Mouse (Mus musculus) left cerebral cortex, adult 11 months (tissue): ENCODE measurements around the gene Kcnj1.

Experiments
- DNase-seq: peaks from one replicate; pipeline ENCODE4 v3.0.0; 2022; ENCODE audit warnings: low spot score

Kcnj1 gene

DNA sequence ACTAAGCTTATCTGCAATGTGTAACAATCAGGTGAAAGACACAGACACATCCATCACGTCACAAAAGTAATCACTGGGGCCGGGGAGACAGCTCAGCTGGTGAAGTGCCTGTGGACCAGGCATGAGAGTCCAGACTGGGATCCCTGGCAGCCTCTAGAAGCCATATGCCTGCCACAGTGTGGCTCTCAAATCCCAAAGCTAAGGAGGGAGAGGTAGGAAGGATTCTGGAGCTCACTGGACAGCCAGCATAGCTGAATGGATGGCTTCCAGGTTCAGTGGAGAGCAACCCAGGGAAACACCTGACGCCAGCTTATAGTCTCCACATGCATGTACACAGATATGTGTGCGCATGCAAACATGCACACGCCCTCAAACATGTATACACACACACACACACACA lies 76.5 kb downstream of the Kcnj1 start:
- DNase-seq, result no peak
